Mouse (Mus musculus): Measurements from ENCODE around the gene Macrod2. TPM values are rescaled to one million over a fixed set of nuclear protein-coding genes. Genes with fewer than 3 reads are reported as not detected.

Macrod2 gene
- polyA plus RNA-seq, 1 experiment from 2014 or later, result 34.8 TPM

DNA sequence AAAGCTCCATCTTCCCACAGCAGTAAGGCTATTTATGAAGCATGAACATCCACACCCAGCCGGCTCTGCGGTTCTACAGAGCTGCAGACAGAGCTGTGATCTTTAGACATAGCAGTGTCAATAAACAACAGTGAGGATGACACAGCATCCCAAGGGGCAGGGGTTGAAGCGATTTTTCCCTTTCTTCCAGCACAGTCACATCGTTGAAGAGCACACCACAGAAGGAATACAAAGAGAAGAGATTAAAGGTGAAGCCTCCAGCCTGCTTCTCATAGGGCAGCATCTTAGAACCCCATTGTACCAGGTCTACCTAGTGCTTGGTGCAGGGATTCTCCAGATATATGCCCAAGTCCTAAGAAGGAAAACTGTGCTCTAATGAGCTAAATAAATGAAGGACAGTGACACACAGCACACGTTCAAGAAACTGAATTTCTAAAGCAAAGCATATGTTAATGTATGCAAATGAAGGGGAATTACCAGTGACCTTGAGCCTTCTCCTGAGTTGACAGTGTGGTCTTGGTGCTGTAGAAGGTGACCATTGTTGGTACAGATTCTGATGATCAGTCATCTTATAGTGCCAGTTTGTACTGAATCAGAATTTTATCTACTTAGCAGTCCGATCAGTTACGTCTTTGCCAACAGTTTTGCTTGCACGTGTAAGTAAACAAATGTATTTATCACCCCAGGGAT, 1021.9 kb downstream of the Macrod2 start:
- H3K27ac ChIP-seq, result no peak overlapping the region
- no peak overlapping the region for H3K4me3 ChIP-seq (replicated peaks)
- 52% methylated on average over 8 of the region's 8 CpGs for WGBS
- ATAC-seq (replicated peaks; ENCODE audit: low FRiP score), result no peak
- H3K36me3 ChIP-seq, result no peaks in the 10 kb centered on the region
- H3K9ac ChIP-seq, result no peak overlapping the region
- no peaks in the 10 kb centered on the region for H3K27me3 ChIP-seq
- H3K9me3 ChIP-seq (replicated peaks), result no peaks in the 10 kb centered on the region
- H3K4me2 ChIP-seq, result no peak overlapping the region
- no peaks in the 10 kb centered on the region for H3K4me1 ChIP-seq

DNA sequence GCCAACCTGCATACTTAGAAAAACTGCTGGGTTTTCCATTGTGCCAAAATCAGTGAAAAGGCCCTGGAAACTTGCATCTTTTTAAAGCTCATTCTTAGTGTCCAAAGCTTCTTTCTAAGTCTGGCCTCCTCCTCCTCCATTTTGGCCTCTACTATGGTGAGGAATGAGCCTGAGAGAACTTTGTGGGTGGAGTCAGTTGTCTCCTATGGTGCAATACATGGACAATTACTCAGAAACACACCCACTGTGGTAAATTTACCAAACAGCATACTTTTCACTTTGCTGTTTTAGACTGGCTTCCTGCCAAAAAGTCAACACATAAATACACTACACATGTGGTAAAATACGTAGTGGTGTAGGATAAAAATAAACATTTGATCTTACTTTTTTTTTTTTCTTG, 1024.7 kb downstream of the Macrod2 start:
- H3K36me3 ChIP-seq, result no peaks in the 10 kb centered on the region
- no peaks in the 10 kb centered on the region for H3K27me3 ChIP-seq
- no peak for ATAC-seq (replicated peaks; ENCODE audit: low FRiP score)
- no peak overlapping the region for H3K9ac ChIP-seq
- H3K4me1 ChIP-seq, result no peaks in the 10 kb centered on the region
- H3K4me2 ChIP-seq, result no peak overlapping the region
- no peak overlapping the region for H3K4me3 ChIP-seq (replicated peaks)
- WGBS, result 43% methylated on average over 1 of the region's 1 CpGs
- no peaks in the 10 kb centered on the region for H3K9me3 ChIP-seq (replicated peaks)
- no peak overlapping the region for H3K27ac ChIP-seq

DNA sequence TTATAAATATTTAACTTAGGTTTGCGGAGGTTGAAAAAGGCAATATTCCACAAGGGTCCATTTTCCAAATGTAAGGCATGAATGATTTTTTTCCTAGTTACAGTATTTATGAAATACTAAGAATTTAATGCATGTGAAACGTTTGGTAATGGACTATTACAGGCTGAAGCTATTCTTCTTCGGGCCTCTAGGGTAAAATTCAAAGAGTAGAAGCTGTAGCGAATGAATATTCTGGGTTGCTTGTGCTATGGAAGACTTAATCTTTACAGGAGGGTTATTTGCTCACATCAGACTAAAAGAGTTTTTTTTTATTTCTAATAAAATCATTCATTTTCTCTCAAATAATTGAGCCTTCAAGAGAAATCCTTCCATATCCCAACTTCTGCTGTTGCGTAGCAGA, 1039.0 kb downstream of the Macrod2 start:
- no peaks in the 10 kb centered on the region for H3K27me3 ChIP-seq
- H3K36me3 ChIP-seq, result no peaks in the 10 kb centered on the region
- H3K4me2 ChIP-seq, result no peak overlapping the region
- no peak for ATAC-seq (replicated peaks; ENCODE audit: low FRiP score)
- no peak overlapping the region for H3K27ac ChIP-seq
- no peaks in the 10 kb centered on the region for H3K9me3 ChIP-seq (replicated peaks)
- H3K9ac ChIP-seq, result no peak overlapping the region
- H3K4me3 ChIP-seq (replicated peaks), result no peak overlapping the region
- WGBS, result 65% methylated on average over 5 of the region's 5 CpGs
- peaks cover 5% of the 10 kb centered on the region; the same call in 1 of the 2 replicates for H3K4me1 ChIP-seq

GRCm38 (mm10) chr2:141434731-141435570, 1039.8 kb downstream of the Macrod2 start:
- H3K36me3 ChIP-seq, result no peaks in the 10 kb centered on the region
- peak overlapping the region; percentile 36 for H3K4me2 ChIP-seq
- H3K4me1 ChIP-seq, result peaks cover 5% of the 10 kb centered on the region; the same call in 1 of the 2 replicates
- no peaks in the 10 kb centered on the region for H3K9me3 ChIP-seq (replicated peaks)
- H3K9ac ChIP-seq, result no peak overlapping the region
- WGBS, result 35% methylated on average over 16 of the region's 16 CpGs
- no peak overlapping the region for H3K4me3 ChIP-seq (replicated peaks)
- H3K27me3 ChIP-seq, result no peaks in the 10 kb centered on the region
- H3K27ac ChIP-seq, result no peak overlapping the region
- ATAC-seq (replicated peaks; ENCODE audit: low FRiP score), result peak; percentile 76

DNA sequence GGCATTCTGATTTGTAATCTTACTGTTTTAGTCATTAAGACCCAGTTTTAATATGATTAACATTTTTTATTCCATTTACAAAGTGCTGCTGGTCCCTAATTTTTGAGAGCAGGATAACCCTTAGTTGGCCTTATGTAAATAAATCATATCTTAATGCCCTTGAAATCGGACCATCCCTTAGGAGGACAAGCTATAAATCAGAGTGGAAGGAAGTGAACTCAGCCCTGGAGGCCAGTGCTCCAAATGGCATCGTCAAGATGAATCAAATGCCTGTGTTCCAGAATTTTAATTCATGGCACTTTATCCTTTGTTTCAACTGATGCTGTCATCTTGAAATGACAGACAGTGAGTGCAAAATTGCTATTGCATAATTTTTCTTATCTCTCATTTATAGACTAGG, 1046.8 kb downstream of the Macrod2 start:
- Histone ChIP-seq H3K4me2 (no peak overlapping the region), H3K27me3 (no peaks in the 10 kb centered on the region), H3K27ac (no peak overlapping the region), H3K4me1 (no peaks in the 10 kb centered on the region), H3K9me3 (replicated peaks) (no peaks in the 10 kb centered on the region), H3K4me3 (replicated peaks) (no peak overlapping the region), H3K9ac (no peak overlapping the region), H3K36me3 (no peaks in the 10 kb centered on the region)
- WGBS, result 13% methylated on average over 2 of the region's 2 CpGs
- no peak for ATAC-seq (replicated peaks; ENCODE audit: low FRiP score)

DNA sequence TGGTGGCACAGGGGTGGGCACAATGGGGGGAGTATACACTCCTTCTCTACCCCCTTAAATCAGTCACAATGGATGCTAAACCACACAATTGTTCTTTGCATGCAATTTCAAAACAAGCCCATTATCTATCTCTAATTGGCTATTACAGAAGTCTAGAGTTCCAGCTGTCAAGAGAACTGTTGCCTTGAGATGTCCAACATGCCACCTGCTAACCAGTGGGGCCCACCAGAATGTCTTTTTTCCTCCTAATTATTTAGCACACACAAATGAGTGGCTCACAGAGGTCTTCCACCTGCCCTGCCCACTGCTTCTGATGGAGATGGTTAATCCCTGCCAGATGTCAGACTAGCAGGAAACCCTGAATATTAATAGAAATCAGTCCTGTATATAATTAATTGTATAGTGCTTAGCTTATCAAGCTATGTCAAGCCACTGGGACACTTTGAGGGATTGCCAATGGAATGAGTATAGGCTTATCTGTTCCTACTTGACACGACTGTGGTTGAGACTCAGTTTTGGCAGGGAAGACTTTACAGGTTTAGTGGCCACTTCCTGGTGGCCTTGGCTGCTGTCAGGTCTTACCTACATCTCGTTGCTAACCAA, 1054.1 kb downstream of the Macrod2 start:
- H3K9me3 ChIP-seq (replicated peaks), result no peaks in the 10 kb centered on the region
- H3K4me2 ChIP-seq, result no peak overlapping the region
- H3K27ac ChIP-seq, result no peak overlapping the region
- H3K36me3 ChIP-seq, result no peaks in the 10 kb centered on the region
- H3K4me1 ChIP-seq, result no peaks in the 10 kb centered on the region
- H3K9ac ChIP-seq, result no peak overlapping the region
- no peaks in the 10 kb centered on the region for H3K27me3 ChIP-seq
- 67% methylated on average over 2 of the region's 2 CpGs for WGBS
- ATAC-seq (replicated peaks; ENCODE audit: low FRiP score), result no peak
- H3K4me3 ChIP-seq (replicated peaks), result no peak overlapping the region

DNA sequence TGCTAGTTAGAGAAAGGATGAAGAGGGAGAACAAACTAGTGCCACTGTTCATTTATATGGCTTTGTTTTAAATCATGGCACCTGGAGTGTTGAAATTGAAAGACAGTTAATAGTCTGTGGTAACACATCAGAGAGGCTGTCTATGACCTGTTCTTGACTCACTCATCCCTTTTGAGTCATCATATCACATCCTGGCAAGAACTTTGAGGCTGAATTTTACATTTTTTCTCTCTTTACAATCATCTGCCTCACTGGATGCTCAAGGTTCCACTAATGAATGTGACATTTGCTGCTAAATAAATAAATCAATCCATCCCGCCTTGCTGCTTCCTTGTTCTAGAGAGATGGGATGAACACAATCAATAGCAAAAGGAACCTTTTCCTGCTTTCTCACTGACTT, 1068.8 kb downstream of the Macrod2 start:
- Histone ChIP-seq H3K9me3 (replicated peaks) (no peaks in the 10 kb centered on the region), H3K27ac (no peak overlapping the region), H3K9ac (no peak overlapping the region), H3K27me3 (no peaks in the 10 kb centered on the region), H3K36me3 (no peaks in the 10 kb centered on the region), H3K4me3 (replicated peaks) (no peak overlapping the region), H3K4me1 (no peaks in the 10 kb centered on the region), H3K4me2 (no peak overlapping the region)
- 98% methylated on average over 1 of the region's 1 CpGs for whole genome bisulfite sequencing
- ATAC-seq (replicated peaks; ENCODE audit: low FRiP score), result no peak

DNA sequence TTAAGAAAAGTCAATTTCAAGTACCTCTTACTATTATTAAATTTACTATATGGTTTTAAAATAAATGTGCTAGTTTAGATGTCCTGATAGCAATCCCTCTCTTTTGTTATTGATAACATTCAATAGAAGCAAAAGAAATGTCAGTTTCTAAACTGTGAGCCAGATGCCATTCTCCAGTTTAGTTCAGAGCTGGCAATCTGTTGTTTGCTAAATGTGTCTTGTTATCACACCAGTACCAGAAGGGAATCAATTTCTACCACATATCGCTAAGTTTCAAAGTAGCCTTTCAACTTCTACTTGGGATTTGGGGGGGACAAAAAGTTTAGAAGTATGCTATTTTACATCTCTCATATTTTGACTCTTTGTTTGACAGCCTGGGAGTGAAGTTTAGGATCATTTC, 1077.7 kb downstream of the Macrod2 start:
- H3K4me1 ChIP-seq, result no peaks in the 10 kb centered on the region
- no peak for ATAC-seq (replicated peaks; ENCODE audit: low FRiP score)
- H3K4me2 ChIP-seq, result no peak overlapping the region
- no peak overlapping the region for H3K9ac ChIP-seq
- no peak overlapping the region for H3K27ac ChIP-seq
- H3K4me3 ChIP-seq (replicated peaks), result no peak overlapping the region
- H3K27me3 ChIP-seq, result no peaks in the 10 kb centered on the region
- no peaks in the 10 kb centered on the region for H3K36me3 ChIP-seq
- no peaks in the 10 kb centered on the region for H3K9me3 ChIP-seq (replicated peaks)
- 95% methylated on average over 1 of the region's 1 CpGs for WGBS

GRCm38 (mm10) chr2:141477585-141477984, 1082.5 kb downstream of the Macrod2 start:
- Histone ChIP-seq H3K9ac (no peak overlapping the region), H3K4me1 (no peaks in the 10 kb centered on the region), H3K9me3 (replicated peaks) (no peaks in the 10 kb centered on the region), H3K27me3 (no peaks in the 10 kb centered on the region), H3K27ac (no peak overlapping the region), H3K4me2 (no peak overlapping the region), H3K4me3 (replicated peaks) (no peak overlapping the region), H3K36me3 (no peaks in the 10 kb centered on the region)
- ATAC-seq (replicated peaks; ENCODE audit: low FRiP score), result no peak
- 52% methylated on average over 3 of the region's 3 CpGs for WGBS

- no peak for ATAC-seq (replicated peaks; ENCODE audit: low FRiP score)
- no peaks in the 10 kb centered on the region for H3K36me3 ChIP-seq
- no peak overlapping the region for H3K27ac ChIP-seq
- no peak overlapping the region for H3K9ac ChIP-seq
- no peak overlapping the region for H3K4me2 ChIP-seq
- H3K27me3 ChIP-seq, result no peaks in the 10 kb centered on the region
- 80% methylated on average over 3 of the region's 3 CpGs for WGBS
- H3K4me1 ChIP-seq, result no peaks in the 10 kb centered on the region
- H3K9me3 ChIP-seq (replicated peaks), result no peaks in the 10 kb centered on the region
- H3K4me3 ChIP-seq (replicated peaks), result no peak overlapping the region
These were observed 1095.4 kb downstream of the Macrod2 start for GRCm38 (mm10) chr2:141490518-141490917.

- WGBS, result 91% methylated on average over 3 of the region's 3 CpGs
- no peak overlapping the region for H3K4me3 ChIP-seq (replicated peaks)
- peak; percentile 82 for ATAC-seq (replicated peaks; ENCODE audit: low FRiP score)
- H3K36me3 ChIP-seq, result no peaks in the 10 kb centered on the region
- no peaks in the 10 kb centered on the region for H3K27me3 ChIP-seq
- no peak overlapping the region for H3K9ac ChIP-seq
- no peaks in the 10 kb centered on the region for H3K4me1 ChIP-seq
- H3K4me2 ChIP-seq, result no peak overlapping the region
- H3K27ac ChIP-seq, result no peak overlapping the region
- no peaks in the 10 kb centered on the region for H3K9me3 ChIP-seq (replicated peaks)
These were observed 1110.3 kb downstream of the Macrod2 start for GRCm38 (mm10) chr2:141505451-141505850.

Measured in kidney, embryonic 15.5 days (tissue).